Mouse (Mus musculus): ENCODE data around the gene Cd72.

- TF ChIP-seq CTCF (conservative IDR thresholded peaks at IDR 0.05; ENCODE audit: insufficient read depth, insufficient read length, low read depth, low read length) = no peak
- TF ChIP-seq POLR2A (IDR thresholded peaks at IDR 0.05; ENCODE audit: low read depth, low read length) = no peak
Measured at GRCm38 (mm10) chr4:43497946-43498345, 43.5 kb upstream of the Cd72 start.
